Mouse (Mus musculus): Measurements from ENCODE around the gene Chl1. TPM values are rescaled to one million over a fixed set of nuclear protein-coding genes. Genes with fewer than 3 reads are reported as not detected.

Chl1 gene
- polyA plus RNA-seq, 2 experiments, result 2.0 to 4.9 TPM

DNA sequence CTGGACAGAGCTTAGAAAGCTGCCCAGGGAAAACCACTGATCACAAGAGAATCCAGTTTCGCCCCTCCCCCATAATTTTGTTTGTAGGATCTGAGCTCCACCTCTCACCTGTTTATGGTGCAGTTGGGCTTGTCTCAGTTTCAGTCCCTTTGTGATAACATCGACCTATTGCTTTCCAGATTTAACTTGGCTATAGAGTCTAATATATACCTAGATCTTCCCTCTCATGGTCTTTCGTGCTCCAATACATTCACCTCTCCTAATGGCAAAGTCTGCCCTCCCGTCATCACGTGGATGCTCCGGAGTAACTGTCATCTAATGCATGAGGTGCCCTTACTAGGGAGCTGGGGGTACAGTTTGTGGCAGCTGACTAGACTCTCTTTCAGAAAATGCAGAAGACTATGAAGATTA, 2.5 kb downstream of the Chl1 start:
- no peak overlapping the region for H3K4me3 ChIP-seq (replicated peaks; ENCODE audit: low read length)
- ATAC-seq (ENCODE audit: low FRiP score, low read depth) (no peak), DNase-seq (ENCODE audit: low spot score) (no peak)
- WGBS, result 45% methylated on average over 6 of the region's 6 CpGs
- no peak overlapping the region for H3K4me2 ChIP-seq (replicated peaks; ENCODE audit: low read depth, low read length, severe bottlenecking)
- no peak overlapping the region for H3K27ac ChIP-seq (replicated peaks; ENCODE audit: low read depth, low read length)
- no peak overlapping the region for H3K9ac ChIP-seq (ENCODE audit: low read depth, low read length, severe bottlenecking)
- no peaks in the 10 kb centered on the region for H3K36me3 ChIP-seq (ENCODE audit: control insufficient read depth, insufficient read depth, low read length)
- peaks cover 13% of the 10 kb centered on the region; the same call in 1 of the 2 replicates for H3K4me1 ChIP-seq (ENCODE audit: control insufficient read depth, insufficient read depth, low read length)
- no peaks in the 10 kb centered on the region for H3K9me3 ChIP-seq (ENCODE audit: control insufficient read depth, low read length)
- peaks cover 41% of the 10 kb centered on the region for H3K27me3 ChIP-seq (ENCODE audit: control insufficient read depth, insufficient read depth, low read length)
- no peak for TF ChIP-seq POLR2A (IDR thresholded peaks at IDR 0.05; ENCODE audit: borderline replicate concordance, extremely low read depth, insufficient read depth, insufficient read length)

- ATAC-seq (ENCODE audit: low FRiP score, low read depth), result no peak
- H3K9ac ChIP-seq (ENCODE audit: low read depth, low read length, severe bottlenecking), result no peak overlapping the region
- peaks cover 13% of the 10 kb centered on the region; the same call in 1 of the 2 replicates for H3K4me1 ChIP-seq (ENCODE audit: control insufficient read depth, insufficient read depth, low read length)
- no peak overlapping the region for H3K4me3 ChIP-seq (replicated peaks; ENCODE audit: low read length)
- 68% methylated on average over 8 of the region's 8 CpGs for WGBS
- H3K9me3 ChIP-seq (ENCODE audit: control insufficient read depth, low read length), result no peaks in the 10 kb centered on the region
- H3K27ac ChIP-seq (replicated peaks; ENCODE audit: low read depth, low read length), result no peak overlapping the region
- H3K27me3 ChIP-seq (ENCODE audit: control insufficient read depth, insufficient read depth, low read length), result peaks cover 41% of the 10 kb centered on the region
- DNase-seq (ENCODE audit: low spot score), result no peak
- TF ChIP-seq POLR2A (IDR thresholded peaks at IDR 0.05; ENCODE audit: borderline replicate concordance, extremely low read depth, insufficient read depth, insufficient read length), result no peak
- no peak overlapping the region for H3K4me2 ChIP-seq (replicated peaks; ENCODE audit: low read depth, low read length, severe bottlenecking)
- no peaks in the 10 kb centered on the region for H3K36me3 ChIP-seq (ENCODE audit: control insufficient read depth, insufficient read depth, low read length)
Observed at GRCm38 (mm10) chr6:103513621-103514241, 3.3 kb downstream of the Chl1 start.

DNA sequence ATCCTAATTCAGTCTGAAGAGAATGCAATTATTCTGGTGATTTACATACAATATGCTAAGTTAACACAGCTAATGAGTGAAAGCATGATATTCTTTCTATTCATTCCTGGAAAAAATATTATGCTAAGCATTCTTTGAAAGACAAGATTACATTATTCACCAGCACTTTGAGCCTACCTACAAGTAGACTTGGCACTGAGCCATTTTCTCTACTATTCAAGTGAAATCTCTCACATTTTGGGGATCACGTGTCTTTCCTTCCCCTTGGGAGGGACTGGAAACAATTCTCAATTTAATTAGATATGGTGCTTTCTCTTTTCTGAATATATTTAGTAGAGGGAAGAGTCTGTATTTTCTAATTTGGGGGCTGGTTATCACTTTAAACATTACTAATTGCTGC, 4.0 kb downstream of the Chl1 start:
- ATAC-seq (ENCODE audit: low FRiP score, low read depth), result no peak
- 39% methylated on average over 1 of the region's 1 CpGs for WGBS

DNA sequence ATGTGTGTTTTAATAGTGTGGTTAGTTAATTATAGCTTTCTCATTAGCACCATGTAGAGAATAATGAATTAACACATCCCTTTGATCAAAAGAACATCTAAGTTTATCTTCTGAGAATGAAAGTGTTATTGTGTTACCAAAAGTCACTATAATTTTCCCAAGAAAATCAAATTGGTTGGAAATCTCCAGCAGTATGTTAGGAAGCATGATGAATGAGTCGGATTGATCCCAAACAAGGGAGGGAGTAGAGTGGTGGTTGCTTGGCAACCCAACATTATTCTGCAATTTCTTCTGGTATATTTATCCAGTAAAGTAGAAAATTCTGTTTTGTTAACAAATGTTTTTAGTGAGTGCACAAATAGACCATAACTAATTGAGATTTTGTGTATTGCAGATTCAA, 4.4 kb downstream of the Chl1 start:
- Histone ChIP-seq H3K4me1 (ENCODE audit: control insufficient read depth, insufficient read depth, low read length) (peaks cover 10% of the 10 kb centered on the region; the same call in 1 of the 2 replicates), H3K4me2 (replicated peaks; ENCODE audit: low read depth, low read length, severe bottlenecking) (no peak overlapping the region), H3K36me3 (ENCODE audit: control insufficient read depth, insufficient read depth, low read length) (no peaks in the 10 kb centered on the region), H3K27ac (replicated peaks; ENCODE audit: low read depth, low read length) (no peak overlapping the region), H3K9ac (ENCODE audit: low read depth, low read length, severe bottlenecking) (no peak overlapping the region), H3K27me3 (ENCODE audit: control insufficient read depth, insufficient read depth, low read length) (peaks cover 41% of the 10 kb centered on the region), H3K4me3 (replicated peaks; ENCODE audit: low read length) (no peak overlapping the region), H3K9me3 (ENCODE audit: control insufficient read depth, low read length) (no peaks in the 10 kb centered on the region)
- ATAC-seq (ENCODE audit: low FRiP score, low read depth) (no peak), DNase-seq (ENCODE audit: low spot score) (no peak)
- 74% methylated on average over 1 of the region's 1 CpGs for WGBS
- TF ChIP-seq POLR2A (IDR thresholded peaks at IDR 0.05; ENCODE audit: borderline replicate concordance, extremely low read depth, insufficient read depth, insufficient read length), result no peak

More for the DNA sequence above, 4.0 kb downstream of the Chl1 start:
- H3K9me3 ChIP-seq (ENCODE audit: control insufficient read depth, low read length), result no peaks in the 10 kb centered on the region
- no peaks in the 10 kb centered on the region for H3K36me3 ChIP-seq (ENCODE audit: control insufficient read depth, insufficient read depth, low read length)
- H3K27ac ChIP-seq (replicated peaks; ENCODE audit: low read depth, low read length), result no peak overlapping the region
- no peak overlapping the region for H3K4me2 ChIP-seq (replicated peaks; ENCODE audit: low read depth, low read length, severe bottlenecking)
- peaks cover 13% of the 10 kb centered on the region; the same call in 1 of the 2 replicates for H3K4me1 ChIP-seq (ENCODE audit: control insufficient read depth, insufficient read depth, low read length)
- no peak overlapping the region for H3K4me3 ChIP-seq (replicated peaks; ENCODE audit: low read length)
- no peak for TF ChIP-seq POLR2A (IDR thresholded peaks at IDR 0.05; ENCODE audit: borderline replicate concordance, extremely low read depth, insufficient read depth, insufficient read length)
- DNase-seq (ENCODE audit: low spot score), result peak; percentile 13
- peaks cover 41% of the 10 kb centered on the region for H3K27me3 ChIP-seq (ENCODE audit: control insufficient read depth, insufficient read depth, low read length)
- H3K9ac ChIP-seq (ENCODE audit: low read depth, low read length, severe bottlenecking), result no peak overlapping the region

DNA sequence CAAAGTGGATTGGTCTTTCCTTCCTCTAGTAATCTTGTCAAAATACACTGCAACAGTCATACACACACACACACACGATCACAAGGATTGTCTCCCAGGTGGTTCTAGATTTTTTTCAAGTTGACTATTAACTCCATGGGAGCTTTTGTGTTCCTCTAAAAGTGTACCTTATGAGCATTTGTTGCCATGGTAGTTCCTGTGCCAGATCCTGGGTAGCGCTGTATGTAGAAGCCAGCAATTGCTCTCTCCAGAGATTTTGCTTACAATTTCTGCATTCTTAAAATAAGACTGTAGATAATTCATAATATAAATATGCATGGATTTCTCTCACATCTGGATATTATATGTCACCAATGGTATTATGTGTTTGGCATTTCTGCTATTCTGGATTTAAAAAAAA, 9.2 kb downstream of the Chl1 start:
- no peak for ATAC-seq (ENCODE audit: low FRiP score, low read depth)
- no peak for TF ChIP-seq POLR2A (IDR thresholded peaks at IDR 0.05; ENCODE audit: borderline replicate concordance, extremely low read depth, insufficient read depth, insufficient read length)
- no peak overlapping the region for H3K4me3 ChIP-seq (replicated peaks; ENCODE audit: low read length)
- H3K36me3 ChIP-seq (ENCODE audit: control insufficient read depth, insufficient read depth, low read length), result no peaks in the 10 kb centered on the region
- no peaks in the 10 kb centered on the region for H3K9me3 ChIP-seq (ENCODE audit: control insufficient read depth, low read length)
- no peak overlapping the region for H3K9ac ChIP-seq (ENCODE audit: low read depth, low read length, severe bottlenecking)
- H3K4me1 ChIP-seq (ENCODE audit: control insufficient read depth, insufficient read depth, low read length), result no peaks in the 10 kb centered on the region
- 84% methylated on average over 2 of the region's 2 CpGs for WGBS
- H3K27ac ChIP-seq (replicated peaks; ENCODE audit: low read depth, low read length), result no peak overlapping the region
- no peaks in the 10 kb centered on the region for H3K27me3 ChIP-seq (ENCODE audit: control insufficient read depth, insufficient read depth, low read length)
- H3K4me2 ChIP-seq (replicated peaks; ENCODE audit: low read depth, low read length, severe bottlenecking), result no peak overlapping the region
- DNase-seq (ENCODE audit: low spot score), result no peak

Measured in limb, embryonic 14.5 days (tissue).